Mouse (Mus musculus) ES-Bruce4 (cell line): ENCODE results near the gene Actn2. TPM values are rescaled to one million over a fixed set of nuclear protein-coding genes. Genes with fewer than 3 reads are reported as not detected.

Source experiments
- H3K27ac ChIP-seq: 2 replicates; pipeline ENCODE4 v1.5.1; 2012; ENCODE audit warnings: low read length, inconsistent platforms; ENCODE audit not compliant: insufficient read depth
- H3K27me3 ChIP-seq: 2 replicates; pipeline ENCODE4 v1.6.1; 2012; ENCODE audit warnings: mild to moderate bottlenecking, low read length, inconsistent platforms; ENCODE audit not compliant: control insufficient read depth, poor library complexity, insufficient read depth, severe bottlenecking
- H3K36me3 ChIP-seq: 2 replicates; pipeline ENCODE4 v1.6.1; 2012; ENCODE audit warnings: inconsistent platforms, mild to moderate bottlenecking, low read length, moderate library complexity; ENCODE audit not compliant: control insufficient read depth, poor library complexity, insufficient read depth, severe bottlenecking
- H3K4me1 ChIP-seq: one replicate; pipeline ENCODE4 v1.8.1; 2011; ENCODE audit warnings: low read length; ENCODE audit not compliant: control insufficient read depth, insufficient read depth
- H3K4me3 ChIP-seq: 2 replicates; pipeline ENCODE4 v1.5.1; 2011; ENCODE audit warnings: low read depth, mild to moderate bottlenecking, low read length
- H3K9ac ChIP-seq: 2 replicates; pipeline ENCODE4 v1.6.1; 2012; ENCODE audit warnings: low read depth, mild to moderate bottlenecking, inconsistent platforms; ENCODE audit not compliant: poor library complexity, severe bottlenecking
- H3K9me3 ChIP-seq: replicated peaks from 2 replicates; pipeline ENCODE4 v1.6.1; 2012; ENCODE audit warnings: mild to moderate bottlenecking, low read length, inconsistent platforms; ENCODE audit not compliant: control insufficient read depth, poor library complexity, insufficient read depth, severe bottlenecking
- CTCF ChIP-seq: IDR thresholded peaks from one replicate; pipeline ENCODE4 v1.8.1; 2011; ENCODE audit warnings: low read depth, low read length
- EP300 ChIP-seq: IDR thresholded peaks from 2 replicates; pipeline ENCODE4 v1.6.1; 2011; ENCODE audit warnings: low read depth, low read length; ENCODE audit not compliant: insufficient read depth
- POLR2A ChIP-seq: IDR thresholded peaks from one replicate; pipeline ENCODE4 v1.8.1; 2011; ENCODE audit warnings: low read length; ENCODE audit not compliant: insufficient read depth
- polyA plus RNA-seq: library from polyadenylated mRNA; stranded (reverse); fragments of >200 nt; gene quantifications from 2 replicates; pipeline ENCODE4 v1.2.4, GENCODE M21; 2011; ENCODE audit warnings: low read depth; ENCODE audit not compliant: missing spikeins, insufficient read depth, insufficient read length

Actn2 gene
- polyA plus RNA-seq, 1 experiment, result 1.4 TPM

DNA sequence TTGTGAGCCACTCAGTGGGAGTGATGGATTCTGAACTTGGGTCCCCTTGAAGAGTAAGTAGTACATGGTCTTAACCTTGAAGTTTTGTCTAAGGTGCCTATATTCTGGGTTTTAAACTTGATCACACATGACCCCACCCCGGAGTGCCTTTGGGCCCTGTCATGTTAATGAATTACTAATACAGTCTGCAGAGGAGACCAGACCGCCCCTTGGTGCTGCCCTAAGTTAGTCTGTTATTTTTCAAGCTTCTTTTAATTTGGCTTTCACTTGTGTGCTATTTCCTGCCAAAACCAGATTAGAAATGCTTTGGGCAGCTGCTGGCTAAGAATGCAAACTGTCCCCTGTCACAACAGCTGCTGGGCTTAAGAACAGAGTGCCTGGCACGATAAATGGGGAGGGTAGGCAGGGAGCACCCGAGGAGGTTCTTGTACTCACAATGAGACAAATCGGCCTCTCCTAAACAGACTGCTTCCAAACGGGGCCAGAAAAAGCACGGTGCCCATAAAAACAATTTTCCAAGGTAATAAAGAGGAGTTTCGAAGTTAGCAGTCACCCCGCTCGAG, 28.5 kb downstream of the Actn2 start:
- Histone ChIP-seq H3K4me1 (no peaks in the 10 kb centered on the region), H3K27ac (no peak overlapping the region), H3K4me3 (no peak overlapping the region), H3K27me3 (no peaks in the 10 kb centered on the region), H3K9ac (no peak overlapping the region), H3K9me3 (no peaks in the 10 kb centered on the region), H3K36me3 (no peaks in the 10 kb centered on the region)
- no peak for TF ChIP-seq EP300
- TF ChIP-seq POLR2A, result no peak
- TF ChIP-seq CTCF, result no peak

GRCm38 (mm10) chr13:12311371-12311770, 29.2 kb downstream of the Actn2 start:
- Histone ChIP-seq H3K4me3 (no peak overlapping the region), H3K36me3 (no peaks in the 10 kb centered on the region), H3K9me3 (no peaks in the 10 kb centered on the region), H3K27ac (no peak overlapping the region), H3K9ac (no peak overlapping the region), H3K4me1 (no peaks in the 10 kb centered on the region), H3K27me3 (no peaks in the 10 kb centered on the region)
- TF ChIP-seq EP300, result no peak
- no peak for TF ChIP-seq POLR2A
- TF ChIP-seq CTCF, result no peak

DNA sequence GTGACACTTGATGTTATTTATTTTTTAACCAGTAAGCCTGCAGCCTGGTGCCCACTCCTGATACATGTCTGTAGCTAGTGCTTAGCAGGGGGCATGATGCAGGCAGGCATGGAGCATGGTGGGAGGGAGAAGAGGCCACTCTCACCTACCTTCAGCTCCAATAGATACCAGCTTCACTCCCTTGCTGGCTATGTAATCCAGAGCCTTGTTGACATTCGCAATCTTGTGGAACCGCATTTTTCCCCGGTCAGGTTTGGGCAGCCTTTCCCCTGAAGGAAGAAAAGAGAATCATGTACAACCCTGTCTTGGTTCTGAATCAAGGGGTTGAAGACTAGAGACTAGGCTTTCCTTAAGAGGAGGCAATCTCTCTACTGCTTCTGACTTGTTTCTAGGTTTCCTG, 31.1 kb downstream of the Actn2 start:
- no peak for TF ChIP-seq POLR2A
- TF ChIP-seq CTCF, result no peak
- H3K9ac ChIP-seq, result no peak overlapping the region
- no peak overlapping the region for H3K27ac ChIP-seq

GRCm38 (mm10) chr13:12308878-12309277, 31.7 kb downstream of the Actn2 start:
- Histone ChIP-seq H3K36me3 (no peaks in the 10 kb centered on the region), H3K27ac (no peak overlapping the region)

More for the DNA sequence above, 31.1 kb downstream of the Actn2 start:
- H3K4me3 ChIP-seq, result no peak overlapping the region
- H3K27me3 ChIP-seq, result no peaks in the 10 kb centered on the region
- H3K4me1 ChIP-seq, result no peaks in the 10 kb centered on the region
- no peaks in the 10 kb centered on the region for H3K36me3 ChIP-seq
- no peaks in the 10 kb centered on the region for H3K9me3 ChIP-seq

DNA sequence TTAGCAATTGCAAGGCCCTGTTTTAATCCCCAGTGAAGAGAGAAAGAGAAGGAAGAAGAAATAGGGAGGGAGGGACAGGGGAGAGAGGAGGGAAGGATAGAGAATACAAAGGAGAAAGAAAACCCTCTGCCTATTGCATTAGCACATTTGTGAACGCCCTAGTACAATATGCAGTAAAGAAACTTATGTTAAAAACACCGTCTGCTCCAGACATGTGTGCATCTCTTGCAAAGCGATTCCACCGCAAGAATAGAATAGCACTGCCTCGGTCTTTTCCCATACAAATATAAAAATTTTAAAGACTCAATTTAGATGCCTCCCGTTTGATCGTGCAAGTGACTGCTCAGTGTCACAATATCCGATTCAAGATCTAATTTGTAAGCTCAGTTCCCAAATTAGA, 32.1 kb downstream of the Actn2 start:
- no peaks in the 10 kb centered on the region for H3K9me3 ChIP-seq
- no peaks in the 10 kb centered on the region for H3K36me3 ChIP-seq
- TF ChIP-seq EP300, result no peak
- no peak for TF ChIP-seq CTCF
- no peak for TF ChIP-seq POLR2A
- no peak overlapping the region for H3K9ac ChIP-seq
- H3K4me3 ChIP-seq, result no peak overlapping the region
- H3K27me3 ChIP-seq, result no peaks in the 10 kb centered on the region
- no peak overlapping the region for H3K27ac ChIP-seq
- no peaks in the 10 kb centered on the region for H3K4me1 ChIP-seq

More at GRCm38 (mm10) chr13:12308878-12309277, 31.7 kb downstream of the Actn2 start:
- no peak overlapping the region for H3K9ac ChIP-seq
- H3K9me3 ChIP-seq, result no peaks in the 10 kb centered on the region
- no peaks in the 10 kb centered on the region for H3K4me1 ChIP-seq
- no peaks in the 10 kb centered on the region for H3K27me3 ChIP-seq
- no peak for TF ChIP-seq EP300
- TF ChIP-seq CTCF, result no peak
- no peak for TF ChIP-seq POLR2A
- H3K4me3 ChIP-seq, result no peak overlapping the region

- Histone ChIP-seq H3K9me3 (no peaks in the 10 kb centered on the region), H3K27me3 (no peaks in the 10 kb centered on the region), H3K4me3 (no peak overlapping the region), H3K4me1 (no peaks in the 10 kb centered on the region), H3K36me3 (no peaks in the 10 kb centered on the region), H3K27ac (no peak overlapping the region), H3K9ac (no peak overlapping the region)
- TF ChIP-seq EP300 (no peak), CTCF (no peak), POLR2A (no peak)
These were observed 33.3 kb downstream of the Actn2 start for GRCm38 (mm10) chr13:12307286-12307685.
